Mouse (Mus musculus) liver, adult 2 months (tissue): ENCODE measurements around the gene Tssk1.

Source experiments
- CTCF ChIP-seq: fragments of 200-500 bp; IDR thresholded peaks from 2 replicates; pipeline ENCODE4 v1.5.1; 2011; ENCODE audit warnings: low read depth, low read length, control low read depth
- POLR2A ChIP-seq: fragments of 200-500 bp; IDR thresholded peaks from 2 replicates; pipeline ENCODE4 v1.6.1; 2011; ENCODE audit warnings: low read length, control low read depth; ENCODE audit not compliant: insufficient read depth; ENCODE audit errors: extremely low read depth

DNA sequence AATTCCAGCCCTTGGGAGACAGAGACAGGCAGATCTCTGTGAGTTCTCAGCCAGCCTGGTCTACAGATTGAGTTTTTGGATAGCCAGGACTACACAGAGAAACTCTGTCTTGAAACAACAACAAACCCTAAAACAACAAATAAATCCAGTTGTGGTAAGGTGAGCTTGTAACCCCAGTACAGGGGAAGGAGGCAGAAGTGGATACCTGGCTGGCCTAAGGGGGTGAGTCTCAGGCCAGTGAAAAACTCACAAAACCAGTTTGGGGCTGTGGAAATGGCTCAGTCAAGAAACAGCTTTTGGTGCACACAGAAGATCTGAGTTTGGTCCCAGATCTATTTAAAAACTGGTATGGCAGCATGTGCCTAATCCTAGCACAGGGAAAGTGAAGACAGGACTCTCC lies 11.8 kb upstream of the Tssk1 start:
- no peak for TF ChIP-seq CTCF
- TF ChIP-seq POLR2A = no peak
